Comparison of ENCODE assay signal across 22 mouse cellular contexts in genomic region chr16:3700893-3701292, GRCm38 (mm10). TPM values are rescaled to one million over a fixed set of nuclear protein-coding genes. Genes with fewer than 3 reads are reported as not detected.
DNase-seq lines count a peak whose midpoint lies in the region; ATAC-seq lines count a peak whose summit lies in the region.
"Had no signal": no experiment of that assay in that cellular context is flagged by ENCODE, and none has a peak within 500 bp of the region (broad histone marks: within the 10 kb centered on the region; RNA-seq: fewer than 3 reads in every experiment).

No protein-coding gene starts in this region.

- DNase-seq in 416B (ENCODE audit: low read depth) (peak; percentile 66), adipocyte (ENCODE audit: low spot score) (no peak)
- DNase-seq in left cerebral cortex, postnatal 25 days (ENCODE audit: low spot score in 2 of 2), result no peak
- DNase-seq: adrenal gland, adult 2 months; adrenal gland, postnatal 10 days; adrenal gland, postnatal 25 days; cerebellum, adult 11 months; cerebellum, adult 18-20 months; cerebellum, adult 8-10 months; cerebellum, adult 9-11 months; cerebellum, postnatal 14 days; cerebellum, postnatal 36 days; forebrain, postnatal 0 days had no signal

- intact Hi-C loops in left cerebral cortex, postnatal 25 days (cut with DNase I), result no loop called here

- ATAC-seq in common myeloid progenitor, adult 5-6 weeks (replicated peaks; ENCODE audit: low read depth, poor library complexity, severe bottlenecking), result peak; percentile 64
- peak; percentile 42; the same call in 1 of the 2 replicates for ATAC-seq in megakaryocyte, adult 5-6 weeks (ENCODE audit: poor library complexity, severe bottlenecking)
- no peak for ATAC-seq in megakaryocyte-erythroid progenitor cell, adult 5-6 weeks (replicated peaks; ENCODE audit: low FRiP score, low TSS enrichment, poor library complexity, severe bottlenecking)
- ATAC-seq: activated CD4-positive, CD25-positive, alpha-beta regulatory T cell, adult 4 months; forebrain, embryonic 13.5 days; forebrain, embryonic 15.5 days; forebrain, postnatal 0 days; Patski had no signal

RNA-seq across cellular contexts. Expression of gene Mefv, which starts 17.0 kb away (rescaled TPM):
- 3.9 and 7.0 TPM in 2 replicates for total RNA-seq in common myeloid progenitor, adult 5-6 weeks (2017)
- 27.5 and 28.6 TPM in 2 replicates for total RNA-seq in megakaryocyte, adult 5-6 weeks (2015)
- total RNA-seq in megakaryocyte, adult 5-6 weeks (2017), result 79.8 and 84.7 TPM in 2 replicates
- not detected for total RNA-seq in left cerebral cortex, postnatal 25 days (2021)
- total RNA-seq in megakaryocyte-erythroid progenitor cell, adult 5-6 weeks (2014; fragmentation: Nextera tagmentation), result 0.59 TPM in 1 of 2 replicates, not detected in the other
- not detected in 2 replicates for total RNA-seq in megakaryocyte-erythroid progenitor cell, adult 5-6 weeks (2017)
- total RNA-seq: adrenal gland, adult 2 months; adrenal gland, postnatal 25 days; ES-E14; forebrain, postnatal 0 days; MEL had no signal

RNA-seq across cellular contexts. Expression of gene Zfp263, which starts 43.0 kb away (rescaled TPM):
- total RNA-seq in common myeloid progenitor, adult 5-6 weeks (2017), result 45.4 and 46.5 TPM in 2 replicates
- total RNA-seq in megakaryocyte, adult 5-6 weeks (2015), result 29.0 and 29.7 TPM in 2 replicates
- total RNA-seq in megakaryocyte, adult 5-6 weeks (2017), result 35.1 and 40.4 TPM in 2 replicates
- 10 to 100 TPM; 14.8 to 19.4 TPM for total RNA-seq in left cerebral cortex, postnatal 25 days (2021)
- 24.1 and 28.4 TPM in 2 replicates for total RNA-seq in megakaryocyte-erythroid progenitor cell, adult 5-6 weeks (2014; fragmentation: Nextera tagmentation)
- 25.6 and 26.6 TPM in 2 replicates for total RNA-seq in megakaryocyte-erythroid progenitor cell, adult 5-6 weeks (2017)
